Mouse (Mus musculus): Measurements from ENCODE around the gene Nupr1.

Nupr1 gene

DNA sequence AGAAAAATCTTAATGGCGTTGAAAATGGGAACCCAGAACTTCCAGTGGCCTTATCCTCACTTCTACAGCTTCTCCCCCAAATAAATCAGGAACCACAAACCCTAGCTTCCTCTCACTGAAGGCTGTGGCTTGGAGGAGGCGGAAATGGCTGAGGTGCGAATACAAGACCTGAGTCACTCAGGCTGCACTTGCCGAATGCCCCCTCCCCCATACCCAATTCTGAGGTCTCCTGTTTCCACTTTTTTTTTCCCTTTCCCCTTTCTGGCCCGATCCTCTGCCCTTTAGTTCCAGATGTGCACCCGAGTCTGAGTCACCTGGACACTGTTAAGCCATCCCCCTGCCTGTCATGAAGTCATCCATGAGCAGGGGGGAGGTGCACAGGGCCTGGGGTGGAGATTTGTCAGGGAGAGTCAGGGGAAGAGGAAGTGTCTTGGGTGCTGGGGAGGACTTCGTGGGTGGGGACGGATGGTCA lies 46.1 kb downstream of the Nupr1 start, which contains the start of gene Apobr:
Apobr (plus strand) TSS at position 437 of the 472 bp plus-strand sequence.
- Histone ChIP-seq H3K36me3 (ENCODE audit: insufficient read depth, low read length) (peaks cover 22% of the 10 kb centered on the region), H3K9me3 (ENCODE audit: low read length) (no peaks in the 10 kb centered on the region), H3K27me3 (ENCODE audit: insufficient read depth, low read length) (peaks cover 37% of the 10 kb centered on the region), H3K4me1 (replicated peaks; ENCODE audit: low read depth, low read length) (peaks cover 58% of the 10 kb centered on the region), H3K4me3 (replicated peaks; ENCODE audit: low read length) (peak within 1 kb of the TSS; percentile 78)
- TF ChIP-seq POU5F1 (IDR thresholded peaks at IDR 0.05; ENCODE audit: borderline replicate concordance, low read length) = no peak
- no peak for TF ChIP-seq CTCF (conservative IDR thresholded peaks at IDR 0.05; ENCODE audit: low read length)
- no peak for TF ChIP-seq NANOG (IDR thresholded peaks at IDR 0.05; ENCODE audit: borderline replicate concordance, low read length)

DNA sequence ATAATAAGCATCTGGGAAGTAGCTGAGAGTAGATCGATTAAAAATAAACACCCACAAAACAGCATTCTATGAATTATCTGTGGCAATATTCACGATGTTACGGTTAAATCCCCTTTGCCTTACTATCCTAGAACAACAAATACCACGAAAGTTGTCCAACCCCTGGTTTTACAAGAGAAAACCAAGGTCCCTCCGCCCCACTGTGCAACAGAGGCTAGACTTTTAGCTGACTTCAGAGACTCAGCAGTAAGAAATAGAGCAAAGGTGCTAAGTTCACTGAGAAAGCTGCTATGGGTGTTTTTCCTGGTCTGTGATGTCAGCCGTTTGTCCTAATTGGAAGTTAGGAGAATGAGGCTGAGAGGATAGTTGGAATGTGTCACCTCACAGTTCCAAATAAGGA lies 46.9 kb downstream of the Nupr1 start:
- Histone ChIP-seq H3K4me3 (replicated peaks; ENCODE audit: low read length) (peak overlapping the region; percentile 78), H3K4me1 (replicated peaks; ENCODE audit: low read depth, low read length) (peaks cover 64% of the 10 kb centered on the region), H3K36me3 (ENCODE audit: insufficient read depth, low read length) (peaks cover 30% of the 10 kb centered on the region), H3K27me3 (ENCODE audit: insufficient read depth, low read length) (peaks cover 32% of the 10 kb centered on the region), H3K9me3 (ENCODE audit: low read length) (no peaks in the 10 kb centered on the region)
- no peak for TF ChIP-seq NANOG (IDR thresholded peaks at IDR 0.05; ENCODE audit: borderline replicate concordance, low read length)

DNA sequence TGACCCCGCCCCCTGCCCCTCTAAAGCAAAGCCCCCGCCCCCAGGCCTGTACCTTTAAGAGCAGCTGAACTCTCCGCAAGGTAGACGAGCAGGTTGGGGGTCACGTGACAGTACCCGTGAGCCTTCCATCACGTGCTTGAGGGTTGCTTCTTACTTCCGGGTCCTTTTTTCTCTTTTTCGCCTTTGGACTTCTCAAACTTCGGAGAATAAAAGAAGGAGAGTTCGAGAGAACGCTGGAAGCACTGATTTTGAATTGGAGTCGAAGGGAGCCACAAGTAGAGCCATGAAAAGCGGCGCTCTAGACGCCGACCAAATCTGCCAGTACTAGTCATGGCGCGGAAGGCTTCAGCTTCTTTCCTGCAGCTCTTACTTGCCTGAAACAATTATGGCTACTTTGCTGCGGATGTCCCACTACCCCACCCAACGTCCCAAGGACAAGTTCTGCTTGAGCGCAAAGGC lies 47.4 kb downstream of the Nupr1 start:
- peak overlapping the region; percentile 78 for H3K4me3 ChIP-seq (replicated peaks; ENCODE audit: low read length)
- TF ChIP-seq CTCF (conservative IDR thresholded peaks at IDR 0.05; ENCODE audit: low read length) (no peak), NANOG (IDR thresholded peaks at IDR 0.05; ENCODE audit: borderline replicate concordance, low read length) (no peak), POU5F1 (IDR thresholded peaks at IDR 0.05; ENCODE audit: borderline replicate concordance, low read length) (no peak)
- no peaks in the 10 kb centered on the region for H3K9me3 ChIP-seq (ENCODE audit: low read length)
- H3K27me3 ChIP-seq (ENCODE audit: insufficient read depth, low read length) = peaks cover 27% of the 10 kb centered on the region
- H3K4me1 ChIP-seq (replicated peaks; ENCODE audit: low read depth, low read length) = peaks cover 59% of the 10 kb centered on the region
- H3K36me3 ChIP-seq (ENCODE audit: insufficient read depth, low read length) = peaks cover 35% of the 10 kb centered on the region

DNA sequence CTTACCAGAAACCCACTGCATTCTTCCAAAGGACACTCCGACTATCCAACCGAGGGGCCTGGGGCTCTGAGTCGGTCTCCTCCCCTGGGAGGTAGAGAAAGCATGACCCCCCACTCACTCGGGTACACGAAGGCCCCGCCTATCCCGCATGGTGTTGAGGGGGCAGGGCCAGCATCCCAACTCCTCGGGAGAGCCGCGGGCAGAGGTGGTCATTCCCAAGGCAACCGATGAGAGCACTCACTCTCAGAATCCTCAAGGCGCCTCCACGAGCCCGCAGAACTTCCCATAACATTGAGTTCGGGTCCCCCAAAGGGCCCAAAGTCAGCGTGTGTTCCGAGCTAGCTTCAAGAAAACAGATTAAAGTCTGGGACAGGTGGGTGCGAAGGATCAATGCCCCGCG lies 47.9 kb downstream of the Nupr1 start:
- peaks cover 22% of the 10 kb centered on the region for H3K27me3 ChIP-seq (ENCODE audit: insufficient read depth, low read length)
- H3K36me3 ChIP-seq (ENCODE audit: insufficient read depth, low read length) = peaks cover 39% of the 10 kb centered on the region
- H3K9me3 ChIP-seq (ENCODE audit: low read length) = no peaks in the 10 kb centered on the region
- TF ChIP-seq CTCF (conservative IDR thresholded peaks at IDR 0.05; ENCODE audit: low read length) = no peak
- no peak for TF ChIP-seq POU5F1 (IDR thresholded peaks at IDR 0.05; ENCODE audit: borderline replicate concordance, low read length)
- no peak for TF ChIP-seq NANOG (IDR thresholded peaks at IDR 0.05; ENCODE audit: borderline replicate concordance, low read length)
- H3K4me1 ChIP-seq (replicated peaks; ENCODE audit: low read depth, low read length) = peaks cover 54% of the 10 kb centered on the region
- peak overlapping the region; percentile 78 for H3K4me3 ChIP-seq (replicated peaks; ENCODE audit: low read length)

DNA sequence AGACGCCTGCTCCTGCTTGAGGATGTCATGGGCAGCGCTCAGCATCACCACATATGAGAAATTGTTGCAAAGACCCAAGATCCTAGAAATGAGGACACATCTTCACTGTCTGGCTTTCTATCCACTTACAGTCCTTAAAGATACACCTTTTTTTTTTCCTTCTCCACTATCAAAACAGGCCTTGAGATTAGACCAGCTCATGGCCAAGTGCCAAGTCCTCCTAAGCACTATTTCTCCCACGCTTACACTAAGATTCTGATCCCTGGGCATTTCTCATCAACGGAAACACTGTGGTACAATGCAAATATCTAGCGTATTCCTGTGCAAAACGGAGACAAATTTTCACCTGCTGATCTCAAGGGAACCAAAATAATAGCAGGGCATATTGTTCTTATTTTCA lies 49.0 kb downstream of the Nupr1 start:
- H3K4me1 ChIP-seq (replicated peaks; ENCODE audit: low read depth, low read length) = peaks cover 50% of the 10 kb centered on the region
- no peaks in the 10 kb centered on the region for H3K9me3 ChIP-seq (ENCODE audit: low read length)
- H3K4me3 ChIP-seq (replicated peaks; ENCODE audit: low read length) = no peak overlapping the region
- peaks cover 45% of the 10 kb centered on the region for H3K36me3 ChIP-seq (ENCODE audit: insufficient read depth, low read length)
- peaks cover 13% of the 10 kb centered on the region for H3K27me3 ChIP-seq (ENCODE audit: insufficient read depth, low read length)
- TF ChIP-seq NANOG (IDR thresholded peaks at IDR 0.05; ENCODE audit: borderline replicate concordance, low read length) (no peak), POU5F1 (IDR thresholded peaks at IDR 0.05; ENCODE audit: borderline replicate concordance, low read length) (no peak), CTCF (conservative IDR thresholded peaks at IDR 0.05; ENCODE audit: low read length) (no peak)

DNA sequence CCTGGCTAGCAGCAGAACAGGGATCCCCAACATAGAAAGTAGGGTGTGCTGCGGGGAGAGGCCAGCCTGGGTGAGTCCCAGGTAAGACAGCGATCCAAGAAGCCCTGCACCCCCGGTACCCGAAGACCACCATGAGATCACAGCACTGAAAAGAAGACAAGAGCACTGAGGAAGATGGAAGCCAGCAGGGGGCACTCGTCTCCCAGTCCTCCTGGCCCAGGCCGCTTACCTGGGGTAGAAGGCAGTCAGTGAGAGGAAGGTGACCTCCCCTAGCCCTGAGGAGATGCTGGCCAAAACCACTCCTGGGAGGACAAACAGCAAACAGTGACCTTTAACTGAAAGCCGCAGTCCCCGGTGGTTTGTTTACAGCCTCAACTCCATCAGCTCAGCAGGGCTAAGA lies 51.5 kb downstream of the Nupr1 start:
- Histone ChIP-seq H3K27me3 (ENCODE audit: insufficient read depth, low read length) (no peaks in the 10 kb centered on the region), H3K36me3 (ENCODE audit: insufficient read depth, low read length) (peaks cover 64% of the 10 kb centered on the region), H3K4me3 (replicated peaks; ENCODE audit: low read length) (no peak overlapping the region), H3K9me3 (ENCODE audit: low read length) (no peaks in the 10 kb centered on the region), H3K4me1 (replicated peaks; ENCODE audit: low read depth, low read length) (peaks cover 43% of the 10 kb centered on the region)
- TF ChIP-seq CTCF (conservative IDR thresholded peaks at IDR 0.05; ENCODE audit: low read length) = peak; percentile 57
- no peak for TF ChIP-seq POU5F1 (IDR thresholded peaks at IDR 0.05; ENCODE audit: borderline replicate concordance, low read length)
- TF ChIP-seq NANOG (IDR thresholded peaks at IDR 0.05; ENCODE audit: borderline replicate concordance, low read length) = no peak

DNA sequence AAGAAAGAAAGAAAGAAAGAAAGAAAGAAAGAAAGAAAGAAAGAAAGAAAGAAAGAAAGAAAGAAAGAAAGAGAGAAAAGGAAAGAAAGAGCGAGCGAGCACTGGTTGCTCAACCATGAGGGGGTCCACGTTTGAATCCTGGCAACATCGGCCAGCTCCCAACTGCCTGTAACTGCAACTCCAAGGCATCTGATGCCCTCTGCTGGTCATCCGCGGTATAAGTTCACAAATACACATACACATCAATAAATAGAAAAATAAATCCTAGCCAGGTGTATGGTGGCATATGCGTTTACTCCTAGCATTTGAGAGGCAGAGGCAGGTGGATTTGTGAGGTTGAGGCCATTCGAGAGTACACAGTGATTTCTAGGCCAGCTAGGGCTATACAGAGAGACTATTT lies 53.7 kb downstream of the Nupr1 start:
- Histone ChIP-seq H3K36me3 (ENCODE audit: insufficient read depth, low read length) (peaks cover 80% of the 10 kb centered on the region), H3K4me3 (replicated peaks; ENCODE audit: low read length) (no peak overlapping the region), H3K27me3 (ENCODE audit: insufficient read depth, low read length) (no peaks in the 10 kb centered on the region), H3K9me3 (ENCODE audit: low read length) (no peaks in the 10 kb centered on the region), H3K4me1 (replicated peaks; ENCODE audit: low read depth, low read length) (peaks cover 28% of the 10 kb centered on the region)
- peak; percentile 89 for TF ChIP-seq CTCF (conservative IDR thresholded peaks at IDR 0.05; ENCODE audit: low read length)
- TF ChIP-seq NANOG (IDR thresholded peaks at IDR 0.05; ENCODE audit: borderline replicate concordance, low read length) = no peak
- TF ChIP-seq POU5F1 (IDR thresholded peaks at IDR 0.05; ENCODE audit: borderline replicate concordance, low read length) = no peak
